Mouse (Mus musculus) A20 (cell line): ENCODE data around the gene Tox2.

ENCODE experiments used
- DNase-seq: peaks from one replicate; pipeline ENCODE4 v3.0.0-alpha.2; 2011; ENCODE audit warnings: low read depth, low spot score

Gene Tox2

DNA sequence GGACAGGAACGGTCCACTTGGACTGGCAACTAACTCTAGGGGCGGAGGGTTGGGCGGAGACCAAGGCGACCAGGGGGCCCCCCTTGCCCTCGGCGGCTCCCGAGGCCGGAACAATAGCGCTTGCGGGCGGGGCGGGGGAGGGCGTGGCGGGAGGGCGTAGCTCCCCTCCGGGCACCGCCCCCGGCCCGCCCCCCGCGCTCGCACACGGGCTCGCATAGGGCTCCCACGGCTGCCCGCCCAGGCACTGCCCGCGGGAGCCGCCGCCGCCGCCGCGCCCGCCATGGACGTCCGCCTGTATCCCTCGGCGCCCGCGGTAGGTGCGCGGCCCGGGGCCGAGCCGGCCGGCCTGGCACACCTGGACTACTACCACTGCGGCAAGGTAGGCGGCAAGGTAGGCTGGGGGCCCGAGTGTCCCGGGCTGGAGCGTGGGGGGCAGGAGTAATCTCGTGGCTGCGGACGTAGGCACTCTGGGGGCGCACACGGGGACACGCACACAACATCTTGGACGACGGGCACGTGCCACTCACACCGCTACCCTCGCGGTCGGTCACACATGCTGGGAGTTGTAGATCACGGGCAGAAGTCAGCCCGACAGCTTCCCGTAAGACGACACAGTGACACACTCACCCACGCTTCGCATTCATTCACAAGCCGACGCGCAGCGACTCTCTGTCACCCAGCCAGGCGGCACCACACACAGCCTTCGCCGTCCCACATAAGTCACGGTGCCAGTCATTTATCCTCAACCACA is at the start of gene Tox2:
TSS of gene Tox2 (plus strand) at position 242 of the 751 bp plus-strand sequence.
- peak; percentile 42 for DNase-seq

- peak; percentile 13 for DNase-seq
Observed at GRCm38 (mm10) chr2:163154673-163155072, 48.3 kb upstream of the Tox2 start.

DNA sequence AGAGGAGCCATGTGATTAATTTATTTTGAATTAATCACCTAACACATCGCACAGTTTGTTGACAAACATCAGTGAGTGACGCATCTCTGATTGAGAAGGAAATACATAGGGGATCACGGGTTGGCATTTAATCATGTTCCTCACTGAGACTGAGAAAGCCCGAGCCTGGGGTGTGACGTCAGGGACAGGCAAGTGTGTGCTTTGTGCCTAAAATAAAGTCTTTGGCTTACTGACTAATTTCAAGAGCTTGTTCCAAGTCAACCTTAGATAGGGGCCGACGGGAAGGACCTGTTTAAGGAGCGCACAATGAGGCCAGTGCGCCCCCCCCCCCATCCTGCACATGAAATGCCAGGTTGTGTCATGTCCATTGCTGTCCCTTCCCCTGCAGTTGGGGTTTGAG is 43.9 kb upstream of the Tox2 start:
- no peak for DNase-seq

DNA sequence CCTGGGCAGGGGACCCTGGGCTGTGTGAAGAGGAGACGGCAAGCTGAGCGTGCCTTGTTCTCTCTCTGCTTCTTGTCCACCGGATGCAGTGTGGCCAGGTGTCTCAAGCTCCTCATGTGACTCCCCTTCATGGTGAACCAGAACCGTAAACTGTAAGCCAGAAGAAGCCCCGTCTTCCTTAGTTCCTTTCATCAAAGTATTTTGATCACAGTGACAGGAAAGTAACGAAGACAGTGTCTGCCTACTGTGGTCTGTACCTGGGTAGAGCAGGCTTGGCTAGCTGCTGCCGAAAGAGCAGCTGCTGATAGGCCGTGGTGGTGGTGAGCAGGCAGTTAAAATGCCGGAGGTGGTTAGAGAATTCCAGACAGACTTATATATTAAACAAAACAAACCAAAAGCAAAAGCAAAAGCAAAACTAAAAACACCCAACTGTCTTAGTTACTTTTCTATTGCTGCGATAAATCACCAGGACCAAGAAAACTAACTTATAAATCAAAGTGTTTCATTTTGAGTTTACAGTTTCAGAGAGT is 38.4 kb upstream of the Tox2 start:
- no peak for DNase-seq

DNA sequence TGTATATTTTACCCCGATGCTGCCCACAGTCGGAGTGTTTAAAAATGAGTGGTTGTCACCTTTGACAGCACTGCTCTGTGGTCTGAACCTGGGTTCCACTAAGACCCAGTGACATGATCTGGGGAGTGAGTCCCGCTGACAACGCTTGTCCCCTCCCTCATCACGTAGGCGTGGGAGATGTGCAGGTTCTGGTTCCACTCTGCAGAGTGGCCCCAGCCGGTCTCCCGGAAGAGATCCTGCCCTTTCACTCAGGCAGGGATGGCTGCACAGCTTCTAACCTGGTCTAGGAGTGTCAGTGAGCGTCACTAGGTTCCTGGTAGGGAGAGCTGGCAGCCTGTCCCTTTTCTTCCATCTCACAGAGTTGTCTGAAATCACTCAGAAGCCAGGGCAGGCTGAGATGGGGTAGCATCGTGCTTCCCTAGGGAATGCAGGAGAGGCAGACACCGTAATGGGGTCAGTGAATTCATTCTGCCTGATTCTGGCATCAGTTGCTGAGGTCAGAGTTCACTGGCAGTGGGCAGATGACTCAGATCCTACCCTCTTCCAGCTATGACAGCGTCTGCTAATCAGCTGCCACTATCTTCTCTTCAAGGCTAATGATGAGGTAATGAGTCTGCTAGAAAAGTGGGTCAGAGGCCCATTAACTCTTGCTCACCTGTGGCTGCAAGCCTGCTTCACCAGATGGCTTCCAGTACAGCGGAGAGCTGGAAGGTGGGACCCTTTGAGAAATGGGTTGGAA is 36.7 kb upstream of the Tox2 start:
- no peak for DNase-seq

DNA sequence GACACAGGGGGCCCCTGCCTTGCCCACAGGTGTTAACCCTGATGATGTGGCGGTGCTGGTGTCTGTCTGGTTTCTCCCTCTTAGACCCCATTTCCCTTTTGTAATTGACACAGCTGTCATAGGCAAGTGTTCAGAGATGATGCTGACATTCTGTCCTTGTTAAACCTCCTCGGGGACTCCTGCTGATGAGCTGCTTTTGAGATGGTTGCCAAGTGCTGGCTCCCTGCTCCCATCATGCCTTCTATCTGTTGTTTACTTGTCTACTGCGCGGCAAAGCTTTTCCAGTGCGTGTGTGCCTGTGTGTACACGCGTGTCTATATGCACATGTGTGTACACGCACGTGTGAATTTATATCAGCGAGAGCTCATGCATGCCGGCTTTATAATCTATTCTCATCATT is 31.0 kb upstream of the Tox2 start:
- DNase-seq = no peak

DNA sequence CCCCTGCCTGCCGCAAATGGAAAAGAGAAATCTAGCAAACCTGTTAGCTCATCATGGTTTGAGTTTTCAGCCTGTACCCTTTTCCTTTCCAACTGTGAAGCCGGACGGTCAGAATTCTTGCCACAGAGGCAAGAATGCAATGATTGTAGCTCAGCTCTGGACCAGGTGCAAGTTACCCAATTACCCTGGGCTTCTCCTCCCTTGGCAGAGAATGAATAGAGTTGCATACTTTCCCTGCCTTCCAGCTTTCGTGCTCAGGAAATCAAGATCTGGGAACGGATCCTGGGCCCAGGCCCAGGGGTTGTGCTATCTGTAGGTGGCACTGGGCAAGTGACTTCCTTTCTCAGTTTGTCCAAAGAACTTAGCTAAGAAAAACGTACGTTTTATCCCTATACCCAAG is 28.9 kb upstream of the Tox2 start:
- DNase-seq = no peak

DNA sequence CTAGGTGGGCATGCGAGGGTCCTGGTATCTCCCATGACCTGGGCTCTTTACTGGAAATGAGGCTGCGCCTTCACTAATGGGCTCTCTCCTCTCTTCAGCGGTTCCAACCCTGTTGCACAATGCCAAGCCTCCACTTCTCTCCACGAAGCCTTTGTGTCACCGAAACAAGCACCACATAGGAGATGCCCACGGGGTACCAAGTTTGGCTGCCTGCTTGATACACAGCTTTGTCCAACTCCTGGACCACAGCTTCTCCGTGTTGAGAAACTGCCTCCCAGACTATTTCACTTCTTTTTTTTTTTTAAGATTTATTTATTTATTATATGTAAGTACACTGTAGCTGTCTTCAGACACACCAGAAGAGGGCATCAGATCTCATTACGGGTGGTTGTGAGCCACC is 27.1 kb upstream of the Tox2 start:
- DNase-seq = no peak

GRCm38 (mm10) chr2:163176502-163176901 is 26.4 kb upstream of the Tox2 start:
- DNase-seq = peak; percentile 47

GRCm38 (mm10) chr2:163187552-163187951 is 15.4 kb upstream of the Tox2 start:
- no peak for DNase-seq

DNA sequence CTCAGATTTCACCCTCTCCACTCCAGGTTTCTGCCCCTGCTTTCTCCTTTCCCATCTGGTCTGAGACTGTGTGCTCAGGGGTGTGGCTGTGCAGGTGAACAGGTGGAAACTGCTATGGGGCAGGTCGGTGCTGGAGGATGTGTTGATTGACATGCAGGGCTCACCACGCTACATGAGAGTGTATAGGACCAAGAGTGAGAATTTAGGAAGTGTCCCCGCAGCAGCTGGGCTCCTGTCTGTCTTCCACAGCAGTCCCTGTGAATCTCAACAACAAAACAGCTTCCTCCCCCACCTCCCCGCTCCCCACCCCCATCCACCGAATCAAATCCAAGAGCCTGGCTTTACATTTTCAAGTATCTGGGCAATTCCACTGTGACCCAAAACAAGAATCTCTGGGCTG is 13.3 kb upstream of the Tox2 start:
- no peak for DNase-seq

- DNase-seq = no peak
Observed at GRCm38 (mm10) chr2:163190004-163190441, 12.9 kb upstream of the Tox2 start.

DNA sequence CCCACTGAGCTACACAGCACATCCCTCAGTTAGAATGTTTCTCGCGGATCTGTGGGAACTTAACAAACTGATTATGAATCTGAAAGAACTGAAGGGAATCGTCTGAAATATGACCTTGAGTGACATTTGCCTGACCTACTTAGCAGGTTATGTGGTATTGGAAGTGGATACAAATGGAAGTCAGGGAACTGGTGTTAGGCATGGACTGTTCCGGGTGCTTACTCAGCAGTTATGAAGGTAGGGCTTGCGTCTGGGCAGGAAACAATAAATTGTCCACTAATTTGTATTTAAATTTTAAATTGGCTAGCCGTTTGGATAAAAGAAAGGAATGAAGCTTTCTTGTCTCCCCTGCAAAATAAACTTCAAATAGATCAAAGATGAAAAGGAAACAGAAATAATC is 10.4 kb upstream of the Tox2 start:
- no peak for DNase-seq

GRCm38 (mm10) chr2:163194015-163194414 is 8.9 kb upstream of the Tox2 start:
- DNase-seq = no peak

GRCm38 (mm10) chr2:163194543-163194942 is 8.4 kb upstream of the Tox2 start:
- no peak for DNase-seq

- DNase-seq = no peak
Observed at GRCm38 (mm10) chr2:163195106-163195833, 7.7 kb upstream of the Tox2 start.

GRCm38 (mm10) chr2:163195834-163196145 is 7.1 kb upstream of the Tox2 start:
- DNase-seq = no peak

DNA sequence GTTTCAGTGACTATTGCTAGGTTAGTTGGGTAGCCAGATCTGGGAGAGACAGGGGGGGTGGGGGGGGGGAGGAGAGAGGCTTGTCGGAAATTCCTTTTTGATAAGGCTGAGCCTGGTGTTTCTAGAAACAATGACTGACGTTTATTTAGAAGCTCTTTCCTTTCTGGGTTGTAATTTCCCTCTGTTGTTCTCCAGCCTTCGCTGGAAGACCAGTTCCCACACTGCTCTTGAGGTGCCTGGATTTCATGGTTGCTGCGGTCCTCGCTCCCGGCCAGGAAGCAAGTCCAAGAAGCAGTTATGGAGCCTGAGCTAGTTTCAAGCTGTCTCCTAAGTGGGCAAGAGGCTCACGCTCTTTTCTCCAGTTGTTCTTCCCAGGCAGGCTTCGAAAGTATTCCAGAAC is 1.0 kb upstream of the Tox2 start:
- no peak for DNase-seq

GRCm38 (mm10) chr2:163202553-163202883 is 407 bp upstream of the Tox2 start:
- no peak for DNase-seq

DNA sequence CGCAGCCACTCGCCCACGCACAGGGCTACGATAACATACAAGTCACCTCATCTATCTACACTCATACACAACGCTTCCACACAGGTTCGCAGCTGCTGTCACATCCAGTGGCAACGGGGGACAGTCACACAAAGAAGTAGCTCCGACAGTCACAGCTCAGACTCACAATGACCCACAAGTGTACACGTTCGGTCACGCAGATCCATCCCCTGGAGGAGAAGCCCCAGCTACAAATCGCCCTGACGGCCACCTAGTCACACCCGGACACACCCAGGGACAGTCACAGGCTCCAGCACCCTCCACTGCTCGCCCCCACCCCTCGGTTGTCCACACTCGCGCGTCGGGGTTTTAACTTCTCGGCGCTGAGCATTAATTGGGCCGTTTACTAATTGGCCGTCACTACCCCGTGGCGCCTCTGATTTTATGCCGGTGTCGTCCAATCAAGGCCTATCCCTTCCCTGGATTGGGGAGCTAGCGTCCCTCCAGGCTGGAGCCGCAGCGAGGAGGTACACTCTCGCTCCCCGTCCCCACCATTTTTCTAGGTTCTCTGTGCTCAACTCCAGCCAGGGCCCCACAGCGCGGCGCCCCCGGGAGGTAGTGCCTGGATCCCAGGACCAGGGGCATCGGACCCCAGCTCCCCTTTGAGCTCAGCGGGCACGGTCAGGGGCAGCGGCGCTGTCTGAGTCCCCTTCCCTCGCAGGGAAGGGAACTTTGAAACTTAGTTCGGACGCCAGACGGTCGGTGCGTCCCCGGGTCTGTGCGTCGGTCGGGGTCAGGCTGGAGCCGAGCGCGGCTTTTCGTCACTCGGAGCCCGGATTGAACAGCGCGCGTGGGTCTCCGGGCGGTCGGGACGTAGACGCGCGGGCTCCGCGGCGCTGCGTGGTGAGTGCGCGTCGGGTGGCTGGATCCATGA is 966 bp downstream of the Tox2 start:
- DNase-seq = no peak

GRCm38 (mm10) chr2:163204548-163205261 is 1.8 kb downstream of the Tox2 start:
- DNase-seq = no peak
